Mouse (Mus musculus) urinary bladder, postnatal 25 days (tissue): ENCODE data around the gene Myzap.

Experiments
- DNase-seq: peaks from one replicate; pipeline ENCODE4 v3.0.0; 2022; ENCODE audit warnings: low spot score

The Myzap gene

GRCm38 (mm10) chr9:71599861-71600260, 7.7 kb upstream of the Myzap start:
- DNase-seq = no peak

GRCm38 (mm10) chr9:71596888-71597287, 4.7 kb upstream of the Myzap start:
- no peak for DNase-seq

- no peak for DNase-seq
Measured at GRCm38 (mm10) chr9:71592577-71593285, 571 bp upstream of the Myzap start.

- no peak for DNase-seq
Measured at GRCm38 (mm10) chr9:71591106-71591505, 1.1 kb downstream of the Myzap start.

GRCm38 (mm10) chr9:71589771-71590170, 2.4 kb downstream of the Myzap start:
- DNase-seq = no peak

- no peak for DNase-seq
Measured at GRCm38 (mm10) chr9:71588930-71589592, 3.1 kb downstream of the Myzap start.

- DNase-seq = peak; percentile 54
Measured at GRCm38 (mm10) chr9:71586408-71586807, 5.8 kb downstream of the Myzap start.

GRCm38 (mm10) chr9:71582771-71583170, 9.4 kb downstream of the Myzap start:
- no peak for DNase-seq

GRCm38 (mm10) chr9:71578896-71579564, 13.1 kb downstream of the Myzap start:
- DNase-seq = no peak

GRCm38 (mm10) chr9:71574440-71574839, 17.7 kb downstream of the Myzap start:
- no peak for DNase-seq

- no peak for DNase-seq
Measured at GRCm38 (mm10) chr9:71573771-71574340, 18.3 kb downstream of the Myzap start.

- DNase-seq = no peak
Measured at GRCm38 (mm10) chr9:71571150-71571633, 21.0 kb downstream of the Myzap start.

- DNase-seq = no peak
Measured at GRCm38 (mm10) chr9:71570170-71570569, 22.0 kb downstream of the Myzap start.

- DNase-seq = no peak
Measured at GRCm38 (mm10) chr9:71568323-71568942, 23.7 kb downstream of the Myzap start.

GRCm38 (mm10) chr9:71567391-71567790, 24.8 kb downstream of the Myzap start:
- DNase-seq = no peak

GRCm38 (mm10) chr9:71566763-71567162, 25.4 kb downstream of the Myzap start:
- no peak for DNase-seq

GRCm38 (mm10) chr9:71557737-71558136, 34.4 kb downstream of the Myzap start:
- DNase-seq = no peak

- DNase-seq = no peak
Measured at GRCm38 (mm10) chr9:71554001-71554400, 38.2 kb downstream of the Myzap start.

GRCm38 (mm10) chr9:71550176-71550575, 42.0 kb downstream of the Myzap start:
- DNase-seq = no peak

GRCm38 (mm10) chr9:71547704-71548275, 44.4 kb downstream of the Myzap start:
- no peak for DNase-seq

GRCm38 (mm10) chr9:71544831-71545230, 47.3 kb downstream of the Myzap start:
- DNase-seq = no peak
